Mouse (Mus musculus) heart, embryonic 15.5 days (tissue): ENCODE measurements around the gene Mfsd2a. TPM values are rescaled to one million over a fixed set of nuclear protein-coding genes. Genes with fewer than 3 reads are reported as not detected.

Source experiments
- ATAC-seq: fragments of 200-750 bp; cut with Nextera tagmentation; replicated peaks from 2 replicates; pipeline ENCODE4 v1.8.0; 2017; ENCODE audit warnings: low read depth, moderate TSS enrichment; ENCODE audit not compliant: insufficient number of reproducible peaks, insufficient read depth, low FRiP score
- H3K27ac ChIP-seq: fragments of 300-500 bp; sonication (generic); 2 replicates; pipeline ENCODE4 v1.5.1; 2015; ENCODE audit warnings: mild to moderate bottlenecking, inconsistent platforms
- H3K27me3 ChIP-seq: fragments of 300-500 bp; sonication (generic); 2 replicates; pipeline ENCODE4 v1.6.1; 2015; ENCODE audit warnings: inconsistent platforms
- H3K36me3 ChIP-seq: fragments of 300-500 bp; sonication (generic); 2 replicates; pipeline ENCODE4 v1.6.1; 2015; ENCODE audit warnings: mild to moderate bottlenecking, inconsistent platforms
- H3K4me1 ChIP-seq: fragments of 300-500 bp; sonication (generic); replicated peaks from 2 replicates; pipeline ENCODE4 v1.6.1; 2015; ENCODE audit warnings: inconsistent platforms
- H3K4me2 ChIP-seq: fragments of 300-500 bp; sonication (generic); 2 replicates; pipeline ENCODE4 v1.6.1; 2015; ENCODE audit warnings: inconsistent platforms, mild to moderate bottlenecking, moderate library complexity
- H3K4me3 ChIP-seq: fragments of 300-500 bp; sonication (generic); 2 replicates; pipeline ENCODE4 v1.5.1; 2015; ENCODE audit warnings: mild to moderate bottlenecking, inconsistent platforms
- H3K9ac ChIP-seq: fragments of 300-500 bp; sonication (generic); 2 replicates; pipeline ENCODE4 v1.6.1; 2015; ENCODE audit warnings: mild to moderate bottlenecking, inconsistent platforms
- H3K9me3 ChIP-seq: fragments of 300-500 bp; sonication (generic); replicated peaks from 2 replicates; pipeline ENCODE4 v1.6.1; 2016; ENCODE audit warnings: inconsistent platforms
- WGBS: fragments of 180-500 bp; shearing (Covaris S2); methylation state at CpG from one replicate; pipeline ENCODE4 v1.1.7; 2015; ENCODE audit warnings: mixed read lengths; 5-methylcytosine and 5-hydroxymethylcytosine counted together
- polyA plus RNA-seq: library from polyadenylated mRNA; unstranded; fragments of >200 nt; fragmentation: Nextera tagmentation; extraction: Ambion mirVana; gene quantifications from 2 replicates; pipeline ENCODE4 v1.2.1, GENCODE M21; 2015

The Mfsd2a gene
- polyA plus RNA-seq, 1 experiment from 2014 or later, result 0.37 TPM

GRCm38 (mm10) chr4:122902156-122902555 is 58.8 kb downstream of the Mfsd2a start:
- Histone ChIP-seq H3K4me1 (no peaks in the 10 kb centered on the region), H3K27me3 (no peaks in the 10 kb centered on the region), H3K27ac (no peak overlapping the region), H3K9me3 (no peaks in the 10 kb centered on the region), H3K9ac (no peak overlapping the region), H3K36me3 (no peaks in the 10 kb centered on the region), H3K4me2 (no peak overlapping the region), H3K4me3 (no peak overlapping the region)
- 22% methylated on average over 6 of the region's 6 CpGs for WGBS
- no peak for ATAC-seq

DNA sequence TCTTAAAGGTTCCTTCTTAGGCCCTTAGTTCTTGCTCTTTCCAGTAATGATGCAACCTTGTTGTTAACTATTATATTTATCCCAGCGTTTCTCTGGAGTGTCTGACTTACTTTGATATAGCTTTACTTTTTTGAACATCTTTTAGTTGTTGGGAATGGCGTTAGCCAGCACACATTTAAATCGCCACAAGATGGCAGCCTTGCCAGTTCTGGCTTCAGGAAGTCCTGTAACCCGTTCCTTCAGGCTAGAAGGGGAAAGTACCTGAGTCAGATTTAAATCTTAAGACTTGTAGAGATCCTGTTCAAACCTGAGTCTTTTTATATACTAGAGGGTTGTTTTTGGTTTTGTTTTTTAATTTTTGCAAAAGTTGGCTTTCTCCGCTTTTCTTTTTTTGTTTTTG is 62.7 kb downstream of the Mfsd2a start:
- Histone ChIP-seq H3K27ac (no peak overlapping the region), H3K4me2 (no peak overlapping the region), H3K4me1 (no peaks in the 10 kb centered on the region), H3K9me3 (no peaks in the 10 kb centered on the region), H3K36me3 (no peaks in the 10 kb centered on the region), H3K27me3 (no peaks in the 10 kb centered on the region), H3K9ac (no peak overlapping the region), H3K4me3 (no peak overlapping the region)
- ATAC-seq, result no peak
- 12% methylated on average over 5 of the region's 5 CpGs for WGBS

- Histone ChIP-seq H3K27me3 (no peaks in the 10 kb centered on the region), H3K4me1 (no peaks in the 10 kb centered on the region), H3K27ac (no peak overlapping the region), H3K9me3 (no peaks in the 10 kb centered on the region), H3K4me3 (no peak overlapping the region), H3K36me3 (no peaks in the 10 kb centered on the region), H3K4me2 (no peak overlapping the region), H3K9ac (no peak overlapping the region)
- WGBS, result 78% methylated on average over 4 of the region's 4 CpGs
- no peak for ATAC-seq
Measured at GRCm38 (mm10) chr4:122897750-122898149, 63.2 kb downstream of the Mfsd2a start.

Other genes with a start within 250 kb of the Mfsd2a start
- gene Ppt1, start 124.9 kb downstream of the Mfsd2a start, polyA plus RNA-seq, result 57.9 and 80.6 TPM in 2 replicates
- 41.4 and 51.0 TPM in 2 replicates for gene Cap1, start 75.1 kb downstream of the Mfsd2a start, polyA plus RNA-seq
- 0.77 and 2.8 TPM in 2 replicates for gene Mycl, start 34.5 kb upstream of the Mfsd2a start, polyA plus RNA-seq
- 9.9 and 10.9 TPM in 2 replicates for gene Trit1, start 55.4 kb upstream of the Mfsd2a start, polyA plus RNA-seq
- gene Bmp8b, start 144.0 kb upstream of the Mfsd2a start, polyA plus RNA-seq, result 0.15 and 0.36 TPM in 2 replicates
- gene Oxct2b, start 155.1 kb upstream of the Mfsd2a start, polyA plus RNA-seq, result not detected in 2 replicates
- gene Ppie, start 178.8 kb upstream of the Mfsd2a start, polyA plus RNA-seq, result 51.3 and 58.0 TPM in 2 replicates
- gene Hpcal4, start 222.0 kb upstream of the Mfsd2a start, polyA plus RNA-seq, result 0.72 and 0.80 TPM in 2 replicates
- 1.3 and 1.5 TPM in 2 replicates for gene Nt5c1a, start 240.3 kb upstream of the Mfsd2a start, polyA plus RNA-seq